ENCODE assay signal across 14 mouse cellular contexts in the genomic region with DNA sequence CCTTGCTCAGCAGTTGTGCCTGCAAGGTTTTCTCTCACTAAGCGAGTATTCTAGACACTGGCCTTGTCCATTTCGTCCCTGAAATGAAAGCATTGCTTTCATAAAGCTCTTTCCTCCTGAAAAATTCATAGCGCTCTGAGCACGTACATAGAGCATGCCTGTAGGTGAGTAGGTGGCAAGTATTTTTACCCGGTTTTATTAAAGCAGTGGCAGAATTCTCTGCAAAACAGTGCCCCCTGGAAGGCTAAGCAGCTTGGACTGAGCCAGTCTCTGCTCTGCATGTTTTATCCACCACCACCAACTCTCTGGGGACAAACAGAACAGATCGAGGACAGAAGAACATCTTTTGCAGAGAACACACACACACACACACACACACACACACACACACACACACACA.
DNase-seq lines count a peak whose midpoint lies in the region; ATAC-seq and TF ChIP-seq lines count a peak whose summit lies in the region.
"Had no signal": no experiment of that assay in that cellular context is flagged by ENCODE, and none has a peak within 500 bp of the region (broad histone marks: within the 10 kb centered on the region; RNA-seq: fewer than 3 reads in every experiment).

No protein-coding gene starts in this region.

- no peaks in the 10 kb centered on the region for H3K36me3 ChIP-seq in kidney, postnatal 0 days (ENCODE audit: insufficient read depth, low read length)
- H3K36me3 ChIP-seq: limb, embryonic 12.5 days had no signal

- no peak overlapping the region for H3K4me2 ChIP-seq in kidney, postnatal 0 days (ENCODE audit: low read length)
- H3K4me2 ChIP-seq: limb, embryonic 12.5 days had no signal

- no peaks in the 10 kb centered on the region for H3K4me1 ChIP-seq in kidney, postnatal 0 days (replicated peaks; ENCODE audit: insufficient read depth, low read length)
- H3K4me1 ChIP-seq: limb, embryonic 12.5 days had no signal

- TF ChIP-seq CTCF in kidney, postnatal 0 days (IDR thresholded peaks at IDR 0.05; ENCODE audit: low read depth) = 0 out of 2 replicates have a peak, but pooled peaks have one; percentile 20

- H3K9ac ChIP-seq in kidney, postnatal 0 days (ENCODE audit: low read depth, low read length) = no peak overlapping the region
- H3K9ac ChIP-seq: limb, embryonic 12.5 days; liver, postnatal 0 days had no signal

- H3K9me3 ChIP-seq in kidney, postnatal 0 days (replicated peaks; ENCODE audit: low read length) = no peaks in the 10 kb centered on the region
- H3K9me3 ChIP-seq: limb, embryonic 12.5 days had no signal

- no peak overlapping the region for H3K27ac ChIP-seq in kidney, postnatal 0 days
- H3K27ac ChIP-seq: layer of hippocampus, adult 2 months; limb, embryonic 12.5 days had no signal

- 78% methylated on average over 6 of the region's 6 CpGs for WGBS in kidney, postnatal 0 days

- DNase-seq in kidney, postnatal 0 days (ENCODE audit: low spot score) = no peak
- DNase-seq in kidney, postnatal 25 days = no peak
- peak; percentile 12 to 14 for DNase-seq in frontal cortex, postnatal 10 days (ENCODE audit: low spot score in 2 of 2)
- peak; percentile 27 to 65 for DNase-seq in left cerebral cortex, postnatal 14 days (ENCODE audit: low spot score in 2 of 2)
- DNase-seq in retina, postnatal 1 day = peak; percentile 32
- DNase-seq in gastrocnemius, adult 18-20 months (ENCODE audit: low spot score) = no peak
- DNase-seq: heart, postnatal 10 days; kidney, adult 11 months; liver, postnatal 0 days; thymus, postnatal 25 days had no signal

- H3K4me3 ChIP-seq in kidney, postnatal 0 days (replicated peaks; ENCODE audit: low read depth, low read length) = no peak overlapping the region
- H3K4me3 ChIP-seq: layer of hippocampus, adult 2 months; limb, embryonic 12.5 days had no signal

- no peaks in the 10 kb centered on the region for H3K27me3 ChIP-seq in kidney, postnatal 0 days (ENCODE audit: insufficient read depth, low read length)
- H3K27me3 ChIP-seq: limb, embryonic 12.5 days had no signal

- intact Hi-C loops in left cerebral cortex, postnatal 14 days (cut with DNase I) = no loop called here

- no peak for ATAC-seq in kidney, postnatal 0 days (replicated peaks; ENCODE audit: low FRiP score, low read depth)
- no peak for ATAC-seq in megakaryocyte, adult 5-6 weeks (ENCODE audit: poor library complexity, severe bottlenecking)
- ATAC-seq: CD4-positive, CD25-positive, alpha-beta regulatory T cell, adult 4 months; liver, postnatal 0 days had no signal

Comparison
In these comparisons a context has a peak if more than half of its experiments do, and no peak if none do; other contexts are left out.
1. DNase-seq: peak in frontal cortex, postnatal 10 days (2 of 2), left cerebral cortex, postnatal 14 days (2 of 2) and retina, postnatal 1 day (single experiment); none in kidney, postnatal 0 days (single experiment), kidney, postnatal 25 days (0 of 2) and gastrocnemius, adult 18-20 months (single experiment).